Mouse (Mus musculus): ENCODE results near the gene Rhbdd1.

DNA sequence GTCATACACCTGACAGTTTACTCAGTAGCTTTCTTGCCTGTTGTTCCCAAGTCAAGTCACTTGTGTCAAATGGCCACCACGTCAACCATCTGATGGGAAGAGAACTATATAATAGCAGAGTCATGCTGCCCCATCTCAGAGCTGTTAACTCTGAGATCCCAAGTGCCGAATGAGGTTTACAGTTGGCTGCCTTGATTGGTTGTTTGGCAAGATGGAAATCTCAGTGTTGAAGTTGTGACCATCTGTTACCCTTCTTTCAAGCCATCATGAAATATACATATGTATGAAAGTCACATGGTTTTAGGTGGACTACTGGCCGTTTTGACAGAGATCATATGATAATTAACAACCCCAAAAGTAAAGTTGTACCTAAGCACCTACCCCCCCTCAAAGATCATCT lies 121.0 kb downstream of the Rhbdd1 start:
- TF ChIP-seq CTCF (IDR thresholded peaks at IDR 0.05; ENCODE audit: low read depth) (no peak), EP300 (IDR thresholded peaks at IDR 0.05; ENCODE audit: low read depth) (no peak)
